Mouse (Mus musculus) Patski (cell line): Measurements from ENCODE around the gene Pold2. TPM values are rescaled to one million over a fixed set of nuclear protein-coding genes. Genes with fewer than 3 reads are reported as not detected.

Experiments
- ATAC-seq: fragments of 100-300 bp; one replicate; pipeline ENCODE4 v1.8.0; 2021
- CTCF ChIA-PET: fragments of 350-600 bp; sonication (Branson Sonifier 250); formaldehyde crosslinking; loops from one replicate; lab custom pipeline; 2022; ENCODE audit warnings: inconsistent platforms; lab: Charles Lee
- POLR2A ChIA-PET: fragments of 350-600 bp; sonication (Branson Sonifier 250); formaldehyde crosslinking; loops from one replicate; lab custom pipeline; 2022; ENCODE audit warnings: antibody characterized with exemption, inconsistent platforms; lab: Charles Lee
- DNase-seq: peaks from one replicate; pipeline ENCODE4 v3.0.0-alpha.2; 2011; ENCODE audit warnings: low read depth, low spot score
- H3K27me3 ChIP-seq: fragments of 371-371 bp; one replicate; pipeline ENCODE4 v1.5.1; 2021
- CTCF ChIP-seq: fragments of 100-300 bp; IDR thresholded peaks from one replicate; pipeline ENCODE4 v1.5.1; 2021
- in situ Hi-C: fragments of 300-500 bp; cut with MboI; formaldehyde crosslinking; loops from 3 replicates; pipeline ENCODE4 v1.11.1; 2018; ENCODE audit warnings: low pct_unique_long_range_greater_than_20kb, mixed read lengths
- polyA plus RNA-seq: library from polyadenylated mRNA; unstranded; gene quantifications from one replicate; pipeline ENCODE4 v1.2.3, GENCODE M21; 2021

The Pold2 gene
- polyA plus RNA-seq, 1 experiment from 2014 or later = 76.9 TPM

GRCm38 (mm10) chr11:5855902-5856301 is 22.2 kb downstream of the Pold2 start:
- ATAC-seq (peak; percentile 64), DNase-seq (peak; percentile 84)
- ChIA-PET POLR2A (interaction anchor here (0.9 to 2.4 kb wide), 2 partner anchors 20 to 22 kb away, joined by 3 to 14 read pairs; partner anchors contain the start of gene Pold2), CTCF (interaction anchor here (0.8 to 3.2 kb wide), 6 partner anchors 9 to 30 kb away, joined by 3 to 15 read pairs (median 8); partner anchors contain the start of gene Pold2)
- in situ Hi-C loops = loop anchor here (25.0 kb wide), 1 partner anchor 1569 kb away; no protein-coding TSS in a partner anchor
- no peak for TF ChIP-seq CTCF
- H3K27me3 ChIP-seq = no peaks in the 10 kb centered on the region

GRCm38 (mm10) chr11:5855481-5855880 is 22.6 kb downstream of the Pold2 start:
- CTCF ChIA-PET = interaction anchor here (0.8 to 3.2 kb wide), 6 partner anchors 8 to 31 kb away, joined by 3 to 15 read pairs (median 8); partner anchors contain the start of gene Pold2
- H3K27me3 ChIP-seq = no peaks in the 10 kb centered on the region
- in situ Hi-C loops = loop anchor here (25.0 kb wide), 1 partner anchor 1568 kb away; no protein-coding TSS in a partner anchor
- POLR2A ChIA-PET = interaction anchor here (0.9 to 2.4 kb wide), 2 partner anchors 20 to 22 kb away, joined by 3 to 14 read pairs; partner anchors contain the start of gene Pold2
- peak; percentile 42 for ATAC-seq
- no peak for DNase-seq
- TF ChIP-seq CTCF = no peak

- no peak for TF ChIP-seq CTCF
- in situ Hi-C loops = loop anchor here (25.0 kb wide), 1 partner anchor 1565 kb away; no protein-coding TSS in a partner anchor
- ATAC-seq = no peak
- ChIA-PET POLR2A (interaction anchor here (2.4 kb wide), 1 partner anchor 30 kb away, joined by 5 read pairs; no protein-coding TSS in a partner anchor), CTCF (interaction anchor here (1.2 kb wide), 1 partner anchor 16 kb away, joined by 4 read pairs; no protein-coding TSS in a partner anchor)
- no peak for DNase-seq
- H3K27me3 ChIP-seq = no peaks in the 10 kb centered on the region
These were observed 25.8 kb downstream of the Pold2 start for GRCm38 (mm10) chr11:5852314-5852713.

GRCm38 (mm10) chr11:5851021-5851736 is 26.9 kb downstream of the Pold2 start:
- no peak for TF ChIP-seq CTCF
- DNase-seq (no peak), ATAC-seq (peak; percentile 53)
- in situ Hi-C loops = loop anchor here (25.0 kb wide), 1 partner anchor 1564 kb away; no protein-coding TSS in a partner anchor
- CTCF ChIA-PET = interaction anchor here (5.9 kb wide), 1 partner anchor 35 kb away, joined by 33 read pairs; no protein-coding TSS in a partner anchor
- POLR2A ChIA-PET = interaction anchor here (0.9 kb wide), 1 partner anchor 16 kb away, joined by 3 read pairs; no protein-coding TSS in a partner anchor
- no peaks in the 10 kb centered on the region for H3K27me3 ChIP-seq

GRCm38 (mm10) chr11:5850452-5850851 is 27.6 kb downstream of the Pold2 start:
- POLR2A ChIA-PET = interaction anchor here (0.9 to 1.0 kb wide), 2 partner anchors 12 to 15 kb away, joined by 3 read pairs; no protein-coding TSS in a partner anchor
- in situ Hi-C loops = loop anchor here (25.0 kb wide), 1 partner anchor 1563 kb away; no protein-coding TSS in a partner anchor
- CTCF ChIA-PET = interaction anchor here (5.9 kb wide), 1 partner anchor 36 kb away, joined by 33 read pairs; no protein-coding TSS in a partner anchor
- TF ChIP-seq CTCF = no peak
- no peak for DNase-seq
- ATAC-seq = no peak
- H3K27me3 ChIP-seq = no peaks in the 10 kb centered on the region

GRCm38 (mm10) chr11:5849316-5849715 is 28.8 kb downstream of the Pold2 start:
- TF ChIP-seq CTCF = peak; percentile 57
- in situ Hi-C loops = loop anchor here (5.0 kb wide), 1 partner anchor 33 kb away; no protein-coding TSS in a partner anchor
- H3K27me3 ChIP-seq = no peaks in the 10 kb centered on the region
- no peak for ATAC-seq
- ChIA-PET CTCF (interaction anchor here (0.8 to 5.9 kb wide), 6 partner anchors 12 to 108 kb away, joined by 3 to 39 read pairs (median 5); partner anchors contain the start of gene Polm), POLR2A (interaction anchor here (0.9 to 1.0 kb wide), 2 partner anchors 12 to 15 kb away, joined by 4 to 8 read pairs; partner anchors contain the start of gene Polm)
- peak; percentile 88 for DNase-seq

- ChIA-PET POLR2A (no interaction called here), CTCF (interaction anchor here (1.4 to 5.9 kb wide), 5 partner anchors 12 to 107 kb away, joined by 3 to 39 read pairs (median 6); partner anchors contain the start of gene Polm)
- in situ Hi-C loops = loop anchor here (5.0 kb wide), 1 partner anchor 34 kb away; no protein-coding TSS in a partner anchor
- ATAC-seq (peak; percentile 36), DNase-seq (no peak)
- TF ChIP-seq CTCF = no peak
- H3K27me3 ChIP-seq = no peaks in the 10 kb centered on the region
These were observed 29.4 kb downstream of the Pold2 start for GRCm38 (mm10) chr11:5848741-5849140.

GRCm38 (mm10) chr11:5846639-5847345 is 31.3 kb downstream of the Pold2 start:
- H3K27me3 ChIP-seq = no peaks in the 10 kb centered on the region
- ATAC-seq (peak; percentile 33), DNase-seq (no peak)
- in situ Hi-C loops = loop anchor here (5.0 kb wide), 1 partner anchor 36 kb away; no protein-coding TSS in a partner anchor
- no peak for TF ChIP-seq CTCF
- ChIA-PET CTCF (interaction anchor here (1.0 to 5.9 kb wide), 6 partner anchors 9 to 39 kb away, joined by 3 to 39 read pairs (median 4); partner anchors contain the start of gene Polm), POLR2A (interaction anchor here (0.6 to 1.8 kb wide), 4 partner anchors 20 to 356 kb away, joined by 3 to 8 read pairs (median 3); partner anchors contain the start of gene Pold2)

GRCm38 (mm10) chr11:5843131-5843530 is 35.0 kb downstream of the Pold2 start:
- no peak for TF ChIP-seq CTCF
- in situ Hi-C loops = no loop called here
- DNase-seq = no peak
- ChIA-PET CTCF (interaction anchor here (1.3 to 1.4 kb wide), 2 partner anchors 37 to 43 kb away, joined by 3 read pairs; no protein-coding TSS in a partner anchor), POLR2A (no interaction called here)
- no peak for ATAC-seq
- H3K27me3 ChIP-seq = no peaks in the 10 kb centered on the region
